Mouse (Mus musculus): ENCODE measurements around the gene Ostc. TPM values are rescaled to one million over a fixed set of nuclear protein-coding genes. Genes with fewer than 3 reads are reported as not detected.

Gene Ostc
- polyA plus RNA-seq, 1 experiment, result 97.7 TPM

DNA sequence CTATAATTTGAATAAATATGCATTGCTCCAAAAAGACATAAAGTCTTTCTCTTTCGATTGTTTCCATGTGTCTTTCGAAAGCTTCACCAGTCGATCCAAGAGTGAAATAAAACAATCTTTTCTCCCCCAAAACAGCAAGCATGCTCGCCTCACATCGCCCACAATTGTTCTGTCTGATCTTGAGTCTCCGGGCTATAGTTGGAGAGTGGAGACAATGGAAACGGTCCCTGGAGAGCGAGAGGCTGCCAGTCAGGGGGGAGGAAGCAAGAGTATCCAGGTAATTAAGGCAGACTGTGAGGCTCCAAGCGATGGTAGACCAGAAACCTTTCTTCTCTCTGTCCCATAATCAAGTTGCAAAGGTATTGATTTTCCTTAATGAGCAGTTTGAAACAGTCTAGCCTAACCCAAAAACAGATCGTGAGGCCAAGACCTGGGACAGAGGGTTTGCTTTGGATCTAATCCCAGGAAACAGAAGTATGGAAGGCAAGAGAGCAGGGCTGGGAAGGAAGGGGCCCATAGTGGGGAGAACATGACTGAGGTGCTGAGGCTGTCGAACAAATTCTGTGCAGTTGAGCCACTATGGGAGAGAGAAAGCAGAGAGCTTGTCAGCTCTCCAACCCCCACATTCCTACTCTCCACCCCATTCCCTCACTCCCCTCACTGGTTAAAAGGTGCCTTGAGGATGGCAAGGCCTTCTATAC, 63.0 kb downstream of the Ostc start:
- H3K27ac ChIP-seq (ENCODE audit: insufficient read depth, low read depth, low read length), result no peak overlapping the region
- TF ChIP-seq POLR2A (IDR thresholded peaks at IDR 0.05; ENCODE audit: borderline replicate concordance, low read depth, low read length) (no peak), CTCF (IDR thresholded peaks at IDR 0.05; ENCODE audit: low read depth, low read length) (no peak)
- no peak overlapping the region for H3K4me3 ChIP-seq (ENCODE audit: insufficient read depth, low read length)
- no peaks in the 10 kb centered on the region for H3K4me1 ChIP-seq (ENCODE audit: control insufficient read depth, insufficient read depth, low read length)

Other genes with a start within 250 kb of the Ostc start
- gene Etnppl, start 92.0 kb downstream of the Ostc start, polyA plus RNA-seq (2012; ENCODE audit: insufficient read depth, insufficient read length, missing spikeins), result not detected in 2 replicates
- gene Rpl34, start 21.0 kb upstream of the Ostc start, polyA plus RNA-seq (2012; ENCODE audit: insufficient read depth, insufficient read length, missing spikeins), result 1,114 and 1,261 TPM in 2 replicates

Measured in bone marrow macrophage, adult 2 months (primary cell).